Mouse (Mus musculus): ENCODE results near the gene Cux2. TPM values are rescaled to one million over a fixed set of nuclear protein-coding genes. Genes with fewer than 3 reads are reported as not detected.

The Cux2 gene
- total and polyA plus RNA-seq, 3 experiments, result 1.4 to 3.5 TPM; not detected in 1

- Histone ChIP-seq H3K27ac (ENCODE audit: control insufficient read depth, low read depth, low read length) (no peak overlapping the region), H3K79me2 (ENCODE audit: control insufficient read depth, insufficient read depth, low read length, poor library complexity) (no peaks in the 10 kb centered on the region), H3K4me1 (ENCODE audit: control insufficient read depth in 1 of 2, insufficient read depth in 2 of 2, low read length in 2 of 2) (no peaks in the 10 kb centered on the region), H3K36me3 (ENCODE audit: control insufficient read depth in 1 of 2, insufficient read depth in 2 of 2, low read length in 2 of 2) (no peaks in the 10 kb centered on the region), H3K27me3 (ENCODE audit: control insufficient read depth in 1 of 2, insufficient read depth in 2 of 2, low read length in 2 of 2) (no peaks in the 10 kb centered on the region; a peak in 1 of 4 replicates), H3K9me3 (replicated peaks; ENCODE audit: insufficient read depth, low read length) (no peaks in the 10 kb centered on the region), H3K9ac (ENCODE audit: control insufficient read depth, low read depth, low read length, poor library complexity, severe bottlenecking) (no peak overlapping the region), H3K4me3 (ENCODE audit: control insufficient read depth in 1 of 2, insufficient read depth in 1 of 2, low read depth in 2 of 2, low read length in 2 of 2) (no peak overlapping the region)
- TF ChIP-seq MAX (IDR thresholded peaks at IDR 0.05; ENCODE audit: low read length) (no peak), POLR2AphosphoS2 (IDR thresholded peaks at IDR 0.05; ENCODE audit: low read length) (no peak), CTCF (IDR thresholded peaks at IDR 0.05 in 2 of 3, conservative IDR thresholded peaks at IDR 0.05 in 1 of 3; ENCODE audit: control insufficient read depth in 1 of 3, insufficient read depth in 1 of 3, low read depth in 2 of 3, low read length in 3 of 3, poor library complexity in 1 of 3, severe bottlenecking in 1 of 3) (no peak), ZKSCAN1 (IDR thresholded peaks at IDR 0.05; ENCODE audit: low read depth, low read length) (no peak), CHD2 (IDR thresholded peaks at IDR 0.05; ENCODE audit: low read length) (no peak), JUND (IDR thresholded peaks at IDR 0.05; ENCODE audit: low read depth, low read length) (no peak), MYC (IDR thresholded peaks at IDR 0.05; ENCODE audit: low read depth, low read length) (no peak), USF2 (IDR thresholded peaks at IDR 0.05; ENCODE audit: borderline replicate concordance in 1 of 2, insufficient read depth in 1 of 2, low read depth in 1 of 2, low read length in 2 of 2) (no peak), TCF12 (IDR thresholded peaks at IDR 0.05; ENCODE audit: low read depth, low read length) (no peak), GABPA (IDR thresholded peaks at IDR 0.05; ENCODE audit: low read depth, low read length) (no peak), MEF2A (IDR thresholded peaks at IDR 0.05; ENCODE audit: extremely low read depth, insufficient replicate concordance, low read depth, low read length, poor library complexity, severe bottlenecking) (no peak), EP300 (IDR thresholded peaks at IDR 0.05; ENCODE audit: low read depth in 1 of 2, low read length in 2 of 2) (no peak), KAT2A (conservative IDR thresholded peaks at IDR 0.05; ENCODE audit: low read depth, low read length) (no peak)
- no peak for DNase-seq (ENCODE audit: low read depth, low spot score)
Observed at GRCm38 (mm10) chr5:121919216-121919615, 130.7 kb downstream of the Cux2 start.

- H3K27ac ChIP-seq (ENCODE audit: control insufficient read depth, low read depth, low read length), result no peak overlapping the region
- no peak for TF ChIP-seq MYC (IDR thresholded peaks at IDR 0.05; ENCODE audit: low read depth, low read length)
- TF ChIP-seq MXI1 (IDR thresholded peaks at IDR 0.05; ENCODE audit: low read depth, low read length), result no peak
- no peak for TF ChIP-seq BHLHE40 (IDR thresholded peaks at IDR 0.05; ENCODE audit: borderline replicate concordance, low read depth, low read length)
- TF ChIP-seq GATA1 (IDR thresholded peaks at IDR 0.05; ENCODE audit: low read depth, low read length), result no peak
- TF ChIP-seq EP300 (IDR thresholded peaks at IDR 0.05; ENCODE audit: low read depth in 1 of 2, low read length in 2 of 2), result no peak
- no peak for TF ChIP-seq SIN3A (IDR thresholded peaks at IDR 0.05; ENCODE audit: low read length)
- TF ChIP-seq TAL1 (IDR thresholded peaks at IDR 0.05; ENCODE audit: low read length), result no peak
- no peak for TF ChIP-seq RAD21 (IDR thresholded peaks at IDR 0.05; ENCODE audit: low read depth, low read length)
- no peak for TF ChIP-seq ELF1 (IDR thresholded peaks at IDR 0.05; ENCODE audit: low read depth, low read length)
- no peak for TF ChIP-seq GABPA (IDR thresholded peaks at IDR 0.05; ENCODE audit: low read depth, low read length)
- H3K27me3 ChIP-seq (ENCODE audit: control insufficient read depth in 1 of 2, insufficient read depth in 2 of 2, low read length in 2 of 2), result no peaks in the 10 kb centered on the region; a peak in 1 of 4 replicates
- no peaks in the 10 kb centered on the region for H3K4me1 ChIP-seq (ENCODE audit: control insufficient read depth in 1 of 2, insufficient read depth in 2 of 2, low read length in 2 of 2)
- H3K79me2 ChIP-seq (ENCODE audit: control insufficient read depth, insufficient read depth, low read length, poor library complexity), result no peaks in the 10 kb centered on the region
- H3K9me3 ChIP-seq (replicated peaks; ENCODE audit: insufficient read depth, low read length), result no peaks in the 10 kb centered on the region
- H3K9ac ChIP-seq (ENCODE audit: control insufficient read depth, low read depth, low read length, poor library complexity, severe bottlenecking), result no peak overlapping the region
- H3K36me3 ChIP-seq (ENCODE audit: control insufficient read depth in 1 of 2, insufficient read depth in 2 of 2, low read length in 2 of 2), result no peaks in the 10 kb centered on the region
- no peak for DNase-seq (ENCODE audit: low read depth, low spot score)
- H3K4me3 ChIP-seq (ENCODE audit: control insufficient read depth in 1 of 2, insufficient read depth in 1 of 2, low read depth in 2 of 2, low read length in 2 of 2), result no peak overlapping the region
Observed at GRCm38 (mm10) chr5:121916813-121917212, 133.1 kb downstream of the Cux2 start.
